Mouse (Mus musculus) left cerebral cortex, postnatal 25 days (tissue): ENCODE measurements at regions not wholly inside any gene's neighbourhood (a gene's known extent, or its start where the extent isn't known, plus 50 kb on each side); places are given as distances from the start of the nearest gene placed in this dataset.

Experiments
- DNase-seq, 2 experiments: peaks; one replicate each; pipeline ENCODE4 v3.0.0; 2022; ENCODE audit warnings: low spot score in 2 of 2, mixed read lengths in 1 of 2
- intact Hi-C: fragments of 180-260 bp; cut with DNase I; formaldehyde crosslinking; loops from one replicate; pipeline ENCODE4 v1.15.1; 2025

DNA sequence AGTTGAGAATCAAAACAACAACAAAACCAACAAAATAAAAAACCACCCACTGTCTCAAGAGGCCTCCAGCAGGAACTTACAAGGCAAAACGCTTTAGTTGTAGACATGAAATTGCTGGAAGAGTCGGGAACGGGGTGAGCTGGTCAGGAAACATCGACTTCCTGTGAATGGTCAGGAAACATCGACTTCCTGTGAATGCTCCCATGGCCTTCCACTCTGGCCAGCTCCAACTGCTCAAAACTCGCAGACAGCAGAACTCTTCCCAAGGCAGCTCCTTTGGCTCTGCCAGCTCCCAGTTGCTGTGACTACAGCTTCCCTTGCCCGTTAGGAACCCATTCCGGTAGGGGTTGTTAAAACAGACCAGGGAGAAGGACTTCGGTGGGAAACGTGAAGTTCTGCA lies 170.2 kb downstream of the Zfp365 start:
- intact Hi-C loops, result no loop called here
- no peak for DNase-seq

DNA sequence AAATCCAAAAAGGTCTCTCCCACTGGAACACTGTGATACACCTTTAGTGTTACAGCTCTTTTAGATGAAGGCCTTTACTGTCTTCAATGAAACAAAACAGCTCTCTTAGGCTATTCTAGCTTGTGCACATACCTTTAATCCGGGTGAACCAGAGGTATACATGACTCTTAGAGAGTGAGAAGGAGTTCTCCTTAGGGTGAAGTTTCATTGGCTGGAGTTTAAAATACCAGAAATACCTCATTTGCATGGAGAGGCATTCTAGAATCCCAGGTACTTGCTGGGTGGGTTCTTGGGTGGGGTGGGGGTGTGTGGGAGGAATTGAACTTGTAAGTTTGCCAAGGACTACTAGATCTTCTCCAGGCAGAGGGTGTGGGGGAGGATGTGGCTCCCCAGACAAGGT lies 173.3 kb downstream of the Zfp365 start:
- no peak for DNase-seq
- intact Hi-C loops, result no loop called here

DNA sequence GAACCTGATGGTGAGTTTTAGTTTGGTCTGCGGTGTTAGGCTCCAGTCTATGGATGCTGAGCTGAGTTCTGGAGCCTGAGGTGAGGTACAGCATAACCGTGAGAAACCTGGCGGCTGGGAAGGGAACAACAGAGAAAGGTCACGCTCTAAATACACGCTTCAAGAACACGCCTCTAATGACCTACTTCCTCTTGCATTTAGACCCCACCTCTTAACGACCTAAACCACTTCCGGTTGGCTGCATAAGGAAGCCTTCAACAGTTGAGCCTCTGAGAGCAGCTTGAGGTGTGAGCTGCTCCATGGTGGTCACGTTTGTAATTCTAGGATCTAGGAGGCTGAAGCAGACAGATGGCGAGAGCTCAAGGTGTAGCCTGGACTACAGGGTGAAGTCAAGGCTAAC lies 175.8 kb downstream of the Zfp365 start:
- intact Hi-C loops, result no loop called here
- DNase-seq, result no peak

DNA sequence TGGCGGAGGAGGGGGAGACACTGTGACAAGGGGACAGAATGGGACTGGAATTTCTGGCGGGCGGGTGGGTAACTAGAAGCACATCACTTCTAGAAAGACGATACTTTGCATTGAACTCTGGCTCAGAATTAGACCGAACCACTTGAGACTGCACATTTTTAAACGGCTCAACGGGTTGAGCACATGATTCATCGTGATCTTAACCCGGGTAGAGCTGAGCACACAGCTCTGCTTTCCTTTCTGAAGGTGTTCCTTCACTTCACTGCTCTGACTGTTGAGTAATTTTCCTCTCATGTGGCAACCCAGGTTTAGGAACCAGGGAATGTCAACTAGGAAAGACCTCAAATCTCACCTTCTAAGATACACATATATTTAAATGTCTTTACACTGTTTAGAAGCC lies 180.9 kb downstream of the Zfp365 start:
- no peak for DNase-seq
- intact Hi-C loops, result no loop called here

DNA sequence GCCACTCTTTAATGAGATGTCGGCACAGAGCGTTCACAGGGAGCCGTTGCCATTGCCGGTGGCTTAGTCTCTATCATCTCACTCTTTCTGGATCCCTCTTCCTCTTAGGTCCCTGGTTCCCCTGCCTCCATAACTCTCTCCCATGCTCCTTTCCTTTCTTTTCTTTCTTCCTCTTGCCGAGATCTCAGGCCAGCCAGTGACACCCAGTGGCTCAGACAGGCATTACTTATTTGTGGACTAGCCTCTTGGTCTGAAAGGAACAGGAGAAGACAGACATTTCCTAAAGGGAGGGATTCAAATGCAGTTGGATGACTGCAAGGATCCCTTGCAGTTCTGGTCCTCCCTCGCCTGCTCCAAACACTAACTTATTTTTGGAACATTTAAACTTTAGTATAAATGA lies 180.5 kb upstream of the Ado start:
- peak; percentile 51 to 72 for DNase-seq
- intact Hi-C loops, result loop anchor here (2.0 to 5.0 kb wide), 2 partner anchors 128 to 412 kb away; no protein-coding TSS in a partner anchor

DNA sequence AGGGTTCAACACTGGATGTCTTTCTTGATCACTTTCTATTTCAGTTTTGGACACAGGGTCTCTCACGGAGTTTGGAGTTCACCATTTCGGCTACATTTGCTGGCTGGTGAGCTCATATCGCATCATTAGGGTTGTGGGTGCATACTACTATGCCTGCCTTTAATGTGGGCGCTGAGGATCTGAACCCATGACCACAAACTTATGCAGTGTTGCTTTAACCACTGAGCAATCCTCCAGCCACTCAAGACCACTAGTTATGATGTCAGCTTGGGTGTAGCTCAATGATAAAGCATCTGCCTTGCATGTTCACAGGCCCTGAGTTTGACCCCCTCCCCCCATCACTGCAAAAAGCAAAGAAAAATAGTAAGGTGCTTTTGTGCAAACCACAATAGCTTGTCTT lies 178.8 kb upstream of the Ado start:
- DNase-seq, result no peak
- intact Hi-C loops, result loop anchor here (5.0 kb wide), 1 partner anchor 130 kb away; no protein-coding TSS in a partner anchor

DNA sequence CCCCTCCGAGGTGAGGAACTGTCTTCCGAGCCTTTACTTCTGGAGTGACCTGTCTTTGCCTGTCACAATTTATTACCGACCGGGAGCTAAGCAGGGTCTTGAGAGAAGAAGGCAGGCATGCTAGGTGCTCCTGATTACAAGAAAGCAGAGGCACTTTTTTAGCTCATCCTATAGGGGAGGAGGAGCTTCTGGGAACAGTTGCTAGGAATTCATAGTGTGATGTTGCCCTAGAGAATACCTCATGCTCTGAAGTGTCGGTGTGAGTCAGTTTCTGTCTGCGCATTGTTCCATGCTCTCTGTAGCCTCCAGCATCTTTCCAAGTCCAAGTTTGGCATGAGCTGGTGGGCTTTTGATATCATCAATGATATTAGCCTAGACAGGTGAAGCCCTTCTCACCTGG lies 178.0 kb upstream of the Ado start:
- intact Hi-C loops, result loop anchor here (5.0 kb wide), 1 partner anchor 131 kb away; no protein-coding TSS in a partner anchor
- no peak for DNase-seq

DNA sequence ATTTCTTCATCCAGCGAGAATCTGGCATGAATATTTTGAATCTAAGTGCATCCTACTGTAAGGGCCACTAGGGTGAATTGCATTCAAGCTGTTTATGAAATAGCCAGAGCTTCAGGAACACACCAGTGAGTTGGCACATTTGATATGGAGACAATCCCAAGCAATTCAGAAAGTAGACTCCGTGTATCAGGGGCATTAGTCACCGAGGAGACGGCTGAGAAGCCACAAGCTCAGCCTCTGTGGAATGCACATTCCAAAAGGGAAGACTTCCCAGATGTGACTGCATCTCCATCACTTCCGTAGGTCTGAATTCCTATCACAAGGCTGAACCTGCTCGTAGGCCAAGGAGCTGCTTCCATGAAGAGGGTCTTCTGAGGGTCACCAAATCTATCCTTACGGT lies 177.6 kb upstream of the Ado start:
- intact Hi-C loops, result loop anchor here (5.0 kb wide), 1 partner anchor 131 kb away; no protein-coding TSS in a partner anchor
- no peak for DNase-seq

DNA sequence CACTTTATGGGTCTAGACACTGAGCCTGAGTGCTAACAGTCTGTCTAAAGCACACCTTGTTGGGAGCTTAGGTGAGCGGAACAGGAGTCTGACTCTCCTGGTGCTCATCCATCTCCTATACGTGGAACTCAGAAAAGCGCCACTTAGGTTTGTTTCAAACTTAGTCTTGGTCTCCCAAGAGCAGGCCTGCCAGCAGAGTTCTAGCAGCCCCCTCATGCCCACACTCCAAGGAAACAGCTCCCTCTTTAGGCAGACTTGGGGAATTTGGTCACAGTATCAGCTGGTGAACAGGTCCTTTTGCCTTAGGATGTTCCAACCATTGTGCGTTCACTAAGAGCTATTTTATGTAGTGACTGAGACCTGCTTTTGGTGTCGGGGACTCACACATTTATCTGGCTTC lies 173.0 kb upstream of the Ado start:
- peak; percentile 33 to 68 for DNase-seq
- intact Hi-C loops, result no loop called here

DNA sequence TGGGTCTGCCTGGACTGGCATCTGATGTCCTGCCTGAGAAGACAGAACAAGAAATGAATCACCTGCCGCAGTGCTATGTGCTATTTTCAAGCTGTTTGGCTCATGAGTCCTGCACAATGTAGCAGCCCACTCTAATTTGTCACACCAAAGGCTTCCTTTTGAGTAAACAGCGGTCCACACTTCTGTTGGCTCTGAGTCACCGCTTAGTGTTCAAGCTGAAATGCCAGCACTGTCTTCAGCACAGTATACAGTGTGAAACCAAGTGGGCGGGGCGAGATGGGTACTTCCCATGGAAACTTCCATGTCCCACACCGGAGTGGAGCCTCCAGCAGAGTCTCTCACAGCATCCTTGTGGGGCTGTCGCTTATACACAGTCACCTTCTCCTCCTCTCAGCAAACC lies 168.8 kb upstream of the Ado start:
- DNase-seq, result peak; percentile 76 to 96
- intact Hi-C loops, result loop anchor here (5.0 kb wide), 1 partner anchor 225 kb away; no protein-coding TSS in a partner anchor

DNA sequence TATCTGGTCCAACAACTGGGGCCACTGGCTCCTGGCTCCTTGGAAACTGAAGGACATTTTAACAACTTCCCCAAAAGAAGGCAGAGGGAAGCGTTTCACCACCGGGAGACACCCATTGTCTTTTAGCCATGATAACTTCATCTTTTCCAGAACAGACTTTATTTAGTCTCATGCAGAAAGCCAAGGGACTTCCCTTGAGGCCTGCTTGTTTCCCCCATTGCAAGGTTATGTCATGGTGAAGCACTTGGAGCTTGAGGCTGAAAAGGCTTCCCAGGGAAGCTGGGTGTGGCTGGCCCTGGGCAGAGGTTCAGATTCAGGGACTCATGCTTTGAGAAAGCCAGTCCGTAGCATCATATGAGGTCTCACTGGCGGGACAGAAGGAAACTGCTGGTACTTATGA lies 166.3 kb upstream of the Ado start:
- no peak for DNase-seq
- intact Hi-C loops, result loop anchor here (5.0 kb wide), 1 partner anchor 223 kb away; no protein-coding TSS in a partner anchor

DNA sequence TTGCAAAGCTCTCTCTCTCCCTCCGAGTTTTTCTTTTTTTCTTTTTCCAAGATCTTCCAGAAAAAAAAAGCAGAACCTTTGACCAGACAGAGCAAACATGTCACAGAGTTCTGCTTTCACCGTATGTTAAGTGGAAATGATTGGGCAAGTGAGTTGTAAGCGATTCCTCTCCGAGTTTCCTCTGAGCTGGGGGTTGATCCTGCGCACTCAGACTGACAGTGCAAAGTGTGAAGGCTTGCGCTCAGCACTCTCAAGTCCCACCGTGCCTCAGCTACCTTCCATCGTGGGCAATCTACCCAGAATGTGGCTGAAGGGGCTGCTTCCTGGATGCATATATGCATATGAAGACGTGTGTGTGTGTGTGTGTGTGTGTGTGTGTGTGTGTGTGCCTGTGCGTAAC lies 164.3 kb upstream of the Ado start:
- DNase-seq, result no peak

DNA sequence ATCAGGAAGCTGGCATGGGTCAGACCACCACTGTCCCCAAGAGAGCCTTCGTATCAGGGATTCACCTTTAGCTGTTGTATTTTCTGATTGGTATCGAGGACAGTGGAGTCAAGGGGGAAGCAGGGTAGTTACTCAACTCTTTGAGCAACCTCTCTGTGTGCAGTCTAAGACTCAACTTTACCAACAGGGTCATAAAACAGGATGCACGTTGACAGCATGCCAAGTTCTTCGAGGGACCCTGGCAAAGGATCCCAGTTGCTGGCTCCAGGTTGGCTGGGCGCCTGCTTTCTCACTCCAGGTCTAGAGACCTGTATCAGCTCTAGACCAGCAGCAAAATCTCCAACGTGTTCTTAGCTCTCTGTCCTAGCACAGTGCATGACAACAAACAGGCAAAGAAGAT lies 163.9 kb upstream of the Ado start:
- no peak for DNase-seq
- intact Hi-C loops, result no loop called here

More for the DNA sequence above, 164.3 kb upstream of the Ado start:
- intact Hi-C loops, result no loop called here

DNA sequence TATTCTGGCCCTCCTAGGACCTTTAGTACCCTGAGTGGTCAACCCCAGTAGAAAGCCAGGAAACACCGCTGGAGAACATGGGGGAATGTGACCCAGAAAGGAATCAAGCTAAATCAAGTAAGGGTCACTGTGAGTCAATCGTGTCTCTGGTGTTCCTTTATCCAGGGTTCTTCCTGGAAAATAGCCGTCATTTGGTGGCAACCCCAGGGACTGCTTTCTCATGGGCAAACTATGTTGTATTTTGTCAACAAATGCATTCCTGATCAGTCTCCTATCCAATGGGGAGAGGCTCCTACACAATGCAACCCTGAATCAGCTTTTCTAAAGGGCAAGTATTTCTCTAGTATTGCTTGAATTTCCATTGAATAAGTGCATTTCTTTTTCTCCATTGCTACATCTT lies 163.2 kb upstream of the Ado start:
- intact Hi-C loops, result no loop called here

DNA sequence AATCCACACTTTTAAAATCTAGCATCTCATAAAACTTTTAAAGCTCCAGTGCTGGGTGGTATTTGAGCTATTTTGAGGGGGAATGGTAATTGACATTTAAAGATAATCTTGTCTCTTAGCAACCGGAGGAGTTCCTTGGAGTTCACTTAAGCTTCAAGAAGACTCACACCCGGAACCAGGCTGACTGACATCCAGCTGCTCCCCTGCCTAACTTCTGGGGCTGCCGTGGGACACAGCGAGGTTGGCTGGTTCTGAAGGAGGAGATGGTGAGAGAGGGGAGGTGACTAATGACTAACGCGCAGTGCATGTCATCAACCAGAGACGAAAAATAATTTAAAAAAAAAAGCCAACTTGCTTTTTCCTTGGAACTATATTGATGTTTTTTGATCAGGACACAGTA lies 157.7 kb upstream of the Ado start:
- peak in 1 of 2 experiments; percentile 14 for DNase-seq
- intact Hi-C loops, result no loop called here

More for the DNA sequence above, 163.2 kb upstream of the Ado start:
- DNase-seq, result no peak

DNA sequence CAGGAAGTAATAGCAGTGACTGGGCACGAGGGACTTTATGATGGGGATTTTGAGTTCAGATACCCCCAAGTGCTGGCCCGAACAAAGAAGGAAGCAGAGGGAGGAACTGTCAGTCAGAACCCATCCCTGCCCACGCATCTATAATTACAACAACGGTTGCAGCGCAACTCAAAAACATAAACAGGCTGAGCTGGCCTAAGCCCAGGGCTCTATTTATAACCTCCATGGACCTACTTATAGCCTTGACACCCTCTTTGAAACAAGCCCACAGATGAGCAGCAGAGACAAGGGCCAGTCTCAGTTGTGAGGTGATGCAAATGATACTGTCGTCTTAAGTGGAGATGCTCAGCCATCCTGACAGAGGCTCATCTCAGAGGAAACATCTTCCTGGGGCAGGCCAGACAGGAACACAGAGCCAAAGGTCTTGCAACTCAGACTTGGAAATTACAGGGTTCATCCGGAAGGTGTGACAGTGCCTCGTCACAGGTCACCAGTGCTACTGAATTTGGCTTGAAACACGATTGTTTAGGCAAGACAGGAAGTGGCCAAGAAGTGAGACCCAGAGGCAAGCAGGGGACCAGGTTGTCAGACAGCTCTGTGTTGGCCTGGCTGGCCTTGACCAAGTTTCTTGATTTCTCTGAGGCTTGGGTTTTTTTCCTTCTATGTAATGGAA lies 154.2 kb upstream of the Ado start:
- DNase-seq, result no peak
- intact Hi-C loops, result no loop called here

DNA sequence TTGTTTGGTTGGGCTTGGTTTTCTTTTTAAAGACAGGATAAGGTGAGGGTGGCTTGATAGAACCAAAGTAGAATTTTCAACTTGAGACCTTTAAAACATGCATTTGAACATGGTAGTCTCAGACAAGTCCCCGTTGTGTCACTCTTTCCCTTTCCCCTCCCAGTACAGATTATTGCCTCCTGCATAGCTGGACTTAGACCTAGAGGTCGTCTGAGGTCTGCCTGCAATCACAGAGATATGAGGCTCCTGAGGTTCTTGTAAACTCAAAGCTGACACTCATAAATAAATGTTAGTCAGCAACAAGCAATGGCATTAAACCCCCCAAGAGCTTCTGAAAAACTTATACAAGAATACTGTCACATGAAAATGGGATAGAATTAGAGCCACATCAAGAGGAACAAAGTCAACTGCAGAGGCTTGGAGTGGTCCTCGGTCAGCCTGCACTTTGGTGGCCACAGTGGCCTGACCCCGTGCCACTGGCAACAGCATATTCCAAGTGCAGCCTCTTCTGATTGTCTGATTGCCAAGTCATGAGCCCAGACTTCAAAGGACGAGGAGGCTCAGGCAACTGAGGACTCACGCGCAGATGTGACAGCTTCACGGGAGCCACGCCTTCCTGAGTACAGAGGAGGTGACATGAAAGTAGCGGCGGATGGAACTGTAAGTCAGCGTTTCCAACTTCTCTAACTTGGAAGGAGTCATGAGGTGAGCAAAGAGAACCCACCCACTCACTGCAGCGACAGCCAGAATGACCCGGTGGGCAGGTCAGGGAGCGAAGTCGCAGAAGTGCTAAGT lies 148.8 kb upstream of the Ado start:
- intact Hi-C loops, result no loop called here
- no peak for DNase-seq

DNA sequence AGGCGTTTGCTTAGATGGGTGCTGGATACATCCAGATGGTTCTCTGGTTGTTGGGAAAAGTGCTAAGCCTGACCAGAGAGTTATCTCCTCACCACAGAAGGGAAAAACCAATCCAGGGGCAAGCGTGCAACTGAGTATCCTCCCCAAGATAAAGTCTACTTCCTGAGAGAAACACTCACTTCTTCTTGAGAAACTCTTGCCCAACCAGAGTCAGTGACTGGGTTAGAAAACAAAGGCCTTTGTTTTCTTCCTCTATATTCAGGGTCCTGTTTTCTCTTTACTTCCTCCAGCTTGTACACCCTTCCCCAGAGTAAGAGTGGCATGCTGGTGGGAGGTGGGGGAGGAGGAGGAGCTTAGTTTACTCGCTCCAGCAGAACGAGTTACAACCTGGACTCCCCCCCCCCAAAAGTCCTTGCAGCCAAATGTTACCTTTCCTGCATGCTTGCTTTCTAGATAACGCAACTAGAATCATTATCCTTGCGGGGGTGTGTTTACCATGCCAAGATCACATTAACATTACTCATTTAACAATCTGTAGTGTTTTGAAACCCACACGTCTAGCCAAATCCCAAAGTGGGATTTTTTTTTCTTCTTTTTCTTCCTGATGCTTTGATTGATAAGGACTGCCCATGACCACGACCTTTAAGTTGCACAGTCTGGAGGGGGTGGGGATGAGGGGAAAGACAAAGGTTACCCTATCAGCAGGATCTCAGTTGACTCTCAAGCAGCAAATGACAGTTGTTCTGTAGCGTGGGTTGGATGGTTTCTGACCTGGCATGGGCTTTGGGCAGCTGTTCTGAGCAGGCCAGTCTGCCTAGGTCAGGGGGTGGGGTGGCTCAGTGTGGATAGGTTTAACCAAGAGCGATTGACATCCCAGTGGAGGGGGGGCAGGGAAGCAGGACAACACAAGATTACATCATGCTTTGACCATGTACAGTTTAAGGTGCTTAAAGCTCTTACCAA lies 147.4 kb upstream of the Ado start:
- intact Hi-C loops, result no loop called here
- no peak for DNase-seq

DNA sequence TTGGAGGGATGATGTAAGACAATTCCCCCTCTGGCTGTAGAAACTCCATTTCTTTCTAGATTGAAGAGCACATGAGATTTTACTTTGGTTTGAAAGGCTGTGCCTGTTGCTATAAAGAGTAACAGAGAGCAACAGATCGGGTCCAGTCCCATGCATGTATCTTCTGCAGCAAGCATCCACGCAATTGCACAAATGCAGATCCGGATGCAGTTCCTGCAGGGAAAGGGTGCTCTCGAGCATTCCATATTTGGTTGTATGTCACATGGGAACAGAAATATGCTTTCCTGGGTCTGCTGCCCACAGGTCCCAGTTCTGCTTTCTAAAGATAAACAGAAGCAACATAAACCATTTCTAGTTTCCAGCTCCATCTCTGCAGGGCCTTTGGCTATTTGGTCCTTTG lies 146.0 kb upstream of the Ado start:
- no peak for DNase-seq
- intact Hi-C loops, result no loop called here

DNA sequence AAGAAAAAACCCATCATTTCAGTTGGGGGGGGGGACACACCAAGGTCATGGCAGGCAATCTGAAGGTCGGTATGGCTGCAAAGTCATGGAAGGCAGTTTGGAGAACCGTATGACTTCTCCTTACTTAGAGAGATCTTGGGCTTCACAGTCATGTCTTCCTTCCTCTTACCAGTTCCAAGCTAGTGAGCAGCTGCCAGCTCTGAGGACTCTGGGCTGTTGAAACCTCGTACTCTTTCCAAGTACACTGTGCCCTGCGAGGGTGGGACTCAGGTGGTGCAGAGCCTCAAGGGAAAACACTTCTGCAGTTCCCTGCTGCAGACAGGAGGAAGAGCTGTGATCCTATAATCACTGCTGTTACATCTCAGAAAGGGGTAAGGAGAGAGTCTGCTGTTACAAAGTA lies 144.8 kb upstream of the Ado start:
- intact Hi-C loops, result no loop called here
- no peak for DNase-seq
